Mouse (Mus musculus): ENCODE results near the gene Gm11756. TPM values are rescaled to one million over a fixed set of nuclear protein-coding genes. Genes with fewer than 3 reads are reported as not detected.
"Not testable (repeated sequence)": the region's sequence is repeated elsewhere in the genome, so short reads cannot be mapped to it uniquely, and the experiment has no call there.

The Gm11756 gene
- total RNA-seq (2022), result 1 to 10 TPM in 3 of 4 experiments, under 1 TPM in 1; 0.78 to 1.9 (median 1.2) TPM

DNA sequence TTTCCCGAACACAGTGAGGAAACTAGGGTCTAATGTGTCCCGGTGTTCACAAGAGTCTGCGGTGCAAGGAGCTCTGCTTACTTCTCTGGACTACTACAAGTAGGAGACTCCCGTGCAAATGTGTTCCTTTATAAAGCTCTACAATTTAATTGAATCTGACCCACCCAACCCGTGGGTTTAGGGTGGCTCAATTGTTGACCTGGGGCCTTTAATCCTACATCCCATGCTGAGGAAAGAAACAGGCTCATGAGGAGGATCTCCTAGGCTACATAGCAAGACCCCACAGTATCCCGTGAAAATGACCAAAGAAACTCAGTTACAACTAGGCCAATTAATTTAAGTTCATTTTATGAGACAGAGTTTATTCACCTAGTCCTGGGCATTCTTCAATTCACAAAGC, at the start of gene Gm11756:
Gene Gm11756 (minus strand): TSS at position 101 of the 400 bp plus-strand sequence.
- not testable (repeated sequence) for DNase-seq (ENCODE audit: low spot score in 2 of 2)

DNA sequence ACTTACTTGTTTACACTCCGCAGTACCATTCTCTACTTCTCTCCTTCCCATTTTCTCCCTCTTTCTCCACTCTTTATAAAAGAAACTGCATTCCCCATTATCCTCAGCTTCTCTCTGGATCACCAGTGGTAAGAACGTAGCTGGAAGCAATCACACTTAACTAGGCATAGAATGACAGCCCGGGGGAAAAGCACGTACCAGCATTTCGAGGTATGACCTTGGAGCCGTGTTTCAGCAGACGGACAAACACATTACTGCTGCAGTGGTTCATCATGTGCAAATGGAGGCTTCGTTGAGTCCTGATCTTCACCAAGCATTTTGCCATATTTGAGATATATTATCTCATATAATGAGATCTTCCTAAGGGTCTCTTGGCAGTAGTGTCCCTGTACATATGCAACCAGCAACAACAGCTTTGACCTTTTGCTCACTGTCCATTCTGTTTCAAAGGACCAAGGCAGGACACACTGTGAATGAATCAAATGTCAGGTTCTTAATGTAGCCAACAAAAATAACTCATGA, 29.9 kb upstream of the Gm11756 start, which contains the start of gene 2310002L09Rik:
Gene 2310002L09Rik (minus strand): TSS at position 472 of the 522 bp plus-strand sequence.
- DNase-seq (ENCODE audit: low spot score in 2 of 2), result peak in 1 of 2 experiments; percentile 15

DNA sequence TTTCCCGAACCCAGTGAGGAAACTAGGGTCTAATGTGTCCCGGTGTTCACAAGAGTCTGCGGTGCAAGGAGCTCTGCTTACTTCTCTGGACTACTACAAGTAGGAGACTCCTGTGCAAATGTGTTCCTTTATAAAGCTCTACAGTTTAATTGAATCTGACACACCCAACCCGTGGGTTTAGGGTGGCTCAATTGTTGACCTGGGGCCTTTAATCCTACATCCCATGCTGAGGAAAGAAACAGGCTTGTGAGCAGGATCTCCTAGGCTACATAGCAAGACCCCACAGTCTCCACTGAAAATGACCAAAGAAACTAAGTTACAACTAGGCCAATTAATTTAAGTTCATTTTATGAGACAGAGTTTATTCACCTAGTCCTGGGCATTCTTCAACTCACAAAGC, 14.7 kb downstream of the Gm11756 start, which contains the start of gene Gm13871:
Gene Gm13871 (minus strand): TSS at position 101 of the 400 bp plus-strand sequence.
- DNase-seq (ENCODE audit: low spot score in 2 of 2), result not testable (repeated sequence)

DNA sequence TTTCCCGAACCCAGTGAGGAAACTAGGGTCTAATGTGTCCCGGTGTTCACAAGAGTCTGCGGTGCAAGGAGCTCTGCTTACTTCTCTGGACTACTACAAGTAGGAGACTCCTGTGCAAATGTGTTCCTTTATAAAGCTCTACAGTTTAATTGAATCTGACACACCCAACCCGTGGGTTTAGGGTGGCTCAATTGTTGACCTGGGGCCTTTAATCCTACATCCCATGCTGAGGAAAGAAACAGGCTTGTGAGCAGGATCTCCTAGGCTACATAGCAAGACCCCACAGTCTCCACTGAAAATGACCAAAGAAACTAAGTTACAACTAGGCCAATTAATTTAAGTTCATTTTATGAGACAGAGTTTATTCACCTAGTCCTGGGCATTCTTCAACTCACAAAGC, 29.5 kb downstream of the Gm11756 start, which contains the start of gene Gm11757:
Gene Gm11757 (minus strand): TSS at position 101 of the 400 bp plus-strand sequence.
- DNase-seq (ENCODE audit: low spot score in 2 of 2), result not testable (repeated sequence)

DNA sequence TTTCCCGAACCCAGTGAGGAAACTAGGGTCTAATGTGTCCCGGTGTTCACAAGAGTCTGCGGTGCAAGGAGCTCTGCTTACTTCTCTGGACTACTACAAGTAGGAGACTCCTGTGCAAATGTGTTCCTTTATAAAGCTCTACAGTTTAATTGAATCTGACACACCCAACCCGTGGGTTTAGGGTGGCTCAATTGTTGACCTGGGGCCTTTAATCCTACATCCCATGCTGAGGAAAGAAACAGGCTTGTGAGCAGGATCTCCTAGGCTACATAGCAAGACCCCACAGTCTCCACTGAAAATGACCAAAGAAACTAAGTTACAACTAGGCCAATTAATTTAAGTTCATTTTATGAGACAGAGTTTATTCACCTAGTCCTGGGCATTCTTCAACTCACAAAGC, 44.4 kb downstream of the Gm11756 start, which contains the start of gene Gm11758:
Gene Gm11758 (minus strand): TSS at position 101 of the 400 bp plus-strand sequence.
- not testable (repeated sequence) for DNase-seq (ENCODE audit: low spot score in 2 of 2)

Other genes starting within 250 kb of the Gm11756 start
- not detected for gene Gm428, start 237.2 kb downstream of the Gm11756 start, total RNA-seq (2022)
- gene Rasef, start 129.8 kb downstream of the Gm11756 start, total RNA-seq (2022), result not detected
- not detected for gene Gm11758, start 44.5 kb downstream of the Gm11756 start, total RNA-seq (2022)
- gene Gm11757, start 29.6 kb downstream of the Gm11756 start, total RNA-seq (2022), result not detected
- gene Gm13871, start 14.8 kb downstream of the Gm11756 start, total RNA-seq (2022), result not detected
- 100 to 1,000 TPM; 119 to 147 (median 137) TPM for gene 2310002L09Rik, start 30.1 kb upstream of the Gm11756 start, total RNA-seq (2022)
- gene Frmd3, start 92.7 kb upstream of the Gm11756 start, total RNA-seq (2022), result under 1 TPM; 0.07 to 0.43 (median 0.20) TPM